Mouse (Mus musculus) lung, postnatal 0 days (tissue): ENCODE data around the gene Dpy19l1. TPM values are rescaled to one million over a fixed set of nuclear protein-coding genes. Genes with fewer than 3 reads are reported as not detected.

ENCODE experiments used
- ATAC-seq: fragments of 200-750 bp; cut with Nextera tagmentation; 2 replicates; pipeline ENCODE4 v1.8.0; 2017; ENCODE audit warnings: moderate library complexity
- DNase-seq: peaks from one replicate; pipeline ENCODE4 v3.0.0-alpha.2; 2016; ENCODE audit warnings: low spot score
- H3K27ac ChIP-seq: fragments of 300-500 bp; sonication (generic); 2 replicates; pipeline ENCODE4 v1.5.1; 2014; ENCODE audit warnings: antibody characterized with exemption, mild to moderate bottlenecking, low read length, mixed read lengths
- H3K27me3 ChIP-seq: fragments of 300-500 bp; sonication (generic); replicated peaks from 2 replicates; pipeline ENCODE4 v1.6.1; 2014; ENCODE audit warnings: low read length, mixed read lengths; ENCODE audit not compliant: insufficient read depth
- H3K36me3 ChIP-seq: fragments of 300-500 bp; sonication (generic); 2 replicates; pipeline ENCODE4 v1.6.1; 2014; ENCODE audit warnings: low read length, mixed read lengths; ENCODE audit not compliant: insufficient read depth
- H3K4me1 ChIP-seq: fragments of 300-500 bp; sonication (generic); 2 replicates; pipeline ENCODE4 v1.6.1; 2014; ENCODE audit warnings: antibody characterized with exemption, low read depth, low read length, mixed read lengths; ENCODE audit not compliant: insufficient read depth
- H3K4me2 ChIP-seq: fragments of 300-500 bp; sonication (generic); replicated peaks from 2 replicates; pipeline ENCODE4 v1.6.1; 2014; ENCODE audit warnings: low read depth, mild to moderate bottlenecking, low read length, moderate library complexity, mixed read lengths
- H3K4me3 ChIP-seq: fragments of 300-500 bp; sonication (generic); 2 replicates; pipeline ENCODE4 v1.5.1; 2014; ENCODE audit warnings: low read depth, low read length
- H3K9ac ChIP-seq: fragments of 300-500 bp; sonication (generic); replicated peaks from 2 replicates; pipeline ENCODE4 v1.6.1; 2014; ENCODE audit warnings: low read depth, mild to moderate bottlenecking
- H3K9me3 ChIP-seq: fragments of 300-500 bp; sonication (generic); 2 replicates; pipeline ENCODE4 v1.6.1; 2016; ENCODE audit warnings: low read length, mixed read lengths
- CTCF ChIP-seq: IDR thresholded peaks from 2 replicates; pipeline ENCODE4 v1.5.1; 2016; ENCODE audit warnings: antibody characterized with exemption, mild to moderate bottlenecking
- EP300 ChIP-seq: IDR thresholded peaks from 2 replicates; pipeline ENCODE4 v1.6.1; 2016; ENCODE audit warnings: antibody characterized with exemption, mild to moderate bottlenecking, control low read depth
- WGBS: fragments of 180-500 bp; shearing (Covaris S2); extraction: QIAGEN DNeasy Blood & Tissue Kit; methylation state at CpG from one replicate; pipeline ENCODE4 v1.1.7; 2014; 5-methylcytosine and 5-hydroxymethylcytosine counted together
- polyA plus RNA-seq: library from polyadenylated mRNA; unstranded; fragments of >200 nt; fragmentation: Nextera tagmentation; extraction: Ambion mirVana; gene quantifications from 2 replicates; pipeline ENCODE4 v1.2.1, GENCODE M21; 2015

Gene Dpy19l1
- polyA plus RNA-seq, 1 experiment from 2014 or later: 8.2 TPM

DNA sequence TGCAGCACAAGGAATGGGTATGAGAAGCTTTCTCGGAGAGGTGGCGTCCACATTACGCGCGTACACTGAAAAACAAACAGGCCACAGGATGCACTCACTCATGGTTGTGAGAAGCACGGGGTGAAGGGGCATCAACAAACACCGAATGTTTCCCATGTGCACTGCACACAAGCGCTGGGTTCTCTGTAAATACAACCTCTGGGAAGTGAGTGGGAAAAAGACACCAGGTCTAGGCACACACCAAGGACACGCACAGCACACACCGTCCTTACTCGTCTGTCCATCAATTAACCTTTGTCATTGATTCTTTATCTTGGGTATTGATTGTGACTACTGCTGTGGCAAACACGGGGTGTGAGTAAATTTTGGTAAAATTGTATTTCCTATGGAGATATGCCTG is 49.1 kb downstream of the Dpy19l1 start:
- no peak overlapping the region for H3K9ac ChIP-seq
- TF ChIP-seq CTCF: no peak
- TF ChIP-seq EP300: no peak
- ATAC-seq: no peak

DNA sequence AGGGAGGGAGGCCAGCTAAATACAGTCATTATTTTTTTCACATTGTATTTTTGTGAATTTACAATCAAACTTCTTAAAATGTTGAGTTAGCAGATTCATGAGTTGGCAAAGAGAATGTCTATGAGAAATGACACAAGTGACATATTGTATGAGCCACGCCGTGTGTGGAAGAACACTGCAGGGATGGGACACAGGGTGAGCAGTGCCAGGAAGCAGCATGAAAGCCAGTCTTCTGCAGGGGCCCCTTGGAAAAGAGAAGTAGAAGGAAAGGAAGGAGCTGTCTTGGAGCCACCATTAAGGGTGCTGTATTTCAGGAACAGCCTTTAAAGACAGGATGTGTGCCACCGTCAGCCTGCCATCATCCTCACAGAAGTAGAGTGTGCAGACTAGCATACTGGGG is 52.0 kb downstream of the Dpy19l1 start:
- H3K36me3 ChIP-seq: no peaks in the 10 kb centered on the region
- no peak overlapping the region for H3K4me3 ChIP-seq
- WGBS: 60% methylated on average over 3 of the region's 3 CpGs
- H3K4me2 ChIP-seq: no peak overlapping the region
- ATAC-seq: no peak
- no peaks in the 10 kb centered on the region for H3K27me3 ChIP-seq
- H3K27ac ChIP-seq: no peak overlapping the region
- no peak overlapping the region for H3K9ac ChIP-seq
- H3K4me1 ChIP-seq: no peaks in the 10 kb centered on the region
- DNase-seq: no peak
- no peaks in the 10 kb centered on the region for H3K9me3 ChIP-seq
- TF ChIP-seq EP300: no peak

More for the DNA sequence above, 49.1 kb downstream of the Dpy19l1 start:
- WGBS: 82% methylated on average over 12 of the region's 12 CpGs
- Histone ChIP-seq H3K36me3 (no peaks in the 10 kb centered on the region), H3K27me3 (no peaks in the 10 kb centered on the region), H3K4me1 (no peaks in the 10 kb centered on the region), H3K9me3 (no peaks in the 10 kb centered on the region), H3K27ac (no peak overlapping the region), H3K4me3 (no peak overlapping the region), H3K4me2 (no peak overlapping the region)
- DNase-seq: no peak

DNA sequence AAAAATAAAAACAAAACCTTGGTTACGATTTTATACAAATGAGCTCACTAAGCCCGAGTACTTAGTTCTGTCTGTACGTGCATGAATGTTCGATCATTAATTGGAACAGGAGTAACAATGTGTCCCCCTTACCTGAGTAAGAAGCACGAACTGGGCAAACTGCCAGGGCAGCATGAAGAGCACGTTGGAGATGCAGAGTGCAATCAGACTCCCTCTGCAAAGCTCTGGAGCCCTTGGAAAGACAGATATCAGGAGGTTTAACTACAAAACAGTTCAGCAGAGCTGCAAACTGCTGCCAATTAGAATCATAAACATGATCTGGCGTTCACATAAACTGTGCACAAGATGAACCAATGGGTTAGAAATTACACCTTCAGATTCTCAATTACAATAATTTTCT is 52.4 kb downstream of the Dpy19l1 start:
- ATAC-seq (no peak), DNase-seq (no peak)
- no peak overlapping the region for H3K4me2 ChIP-seq
- H3K9me3 ChIP-seq: no peaks in the 10 kb centered on the region
- TF ChIP-seq EP300 (no peak), CTCF (no peak)
- no peak overlapping the region for H3K4me3 ChIP-seq
- H3K9ac ChIP-seq: no peak overlapping the region
- no peaks in the 10 kb centered on the region for H3K36me3 ChIP-seq
- WGBS: 66% methylated on average over 7 of the region's 7 CpGs
- no peak overlapping the region for H3K27ac ChIP-seq
- no peaks in the 10 kb centered on the region for H3K27me3 ChIP-seq
- H3K4me1 ChIP-seq: no peaks in the 10 kb centered on the region

DNA sequence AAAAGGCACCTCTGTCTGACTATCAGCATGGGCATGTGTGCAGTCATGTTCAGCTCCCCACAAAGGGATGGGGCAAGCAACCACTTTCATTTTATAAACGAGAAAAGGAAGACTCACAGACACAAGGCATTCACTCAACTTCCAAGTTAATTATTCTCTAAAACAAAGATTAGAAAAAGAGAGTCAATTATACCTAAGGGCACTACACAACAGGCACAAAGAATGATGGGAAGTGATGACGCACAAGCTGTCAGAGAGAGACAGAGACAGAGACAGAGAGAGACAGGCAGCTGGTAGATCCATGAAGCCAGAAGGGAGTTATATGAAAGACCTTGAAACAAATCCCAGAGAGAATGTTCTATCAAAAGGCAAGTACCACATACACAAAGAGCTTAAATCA is 68.0 kb downstream of the Dpy19l1 start:
- Histone ChIP-seq H3K4me3 (no peak overlapping the region), H3K9me3 (no peaks in the 10 kb centered on the region), H3K4me1 (no peaks in the 10 kb centered on the region), H3K9ac (no peak overlapping the region), H3K27me3 (no peaks in the 10 kb centered on the region), H3K4me2 (no peak overlapping the region), H3K36me3 (no peaks in the 10 kb centered on the region), H3K27ac (no peak overlapping the region)
- no peak for TF ChIP-seq CTCF
- TF ChIP-seq EP300: no peak
- no peak for DNase-seq
- ATAC-seq: no peak
- WGBS: 62% methylated on average over 2 of the region's 2 CpGs

DNA sequence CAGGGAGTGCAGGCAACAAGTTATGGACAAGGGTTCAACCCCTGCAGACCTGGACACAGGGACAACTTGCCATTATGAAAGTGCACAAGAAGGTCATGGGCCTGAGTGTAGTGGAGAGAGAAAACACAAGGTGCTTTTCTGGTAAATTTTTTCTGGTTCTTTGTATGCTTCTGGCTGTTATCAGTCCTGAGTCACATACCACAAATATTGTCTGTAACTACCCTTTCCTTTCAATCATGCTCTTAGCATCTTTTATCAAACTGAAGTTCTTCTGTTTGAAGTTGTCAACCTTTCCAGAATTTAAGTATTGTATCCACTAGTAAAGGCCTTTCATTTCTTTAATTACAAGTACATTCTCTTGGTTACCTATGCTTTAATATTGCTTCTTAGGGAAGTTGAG is 73.2 kb downstream of the Dpy19l1 start:
- Histone ChIP-seq H3K4me3 (no peak overlapping the region), H3K9ac (no peak overlapping the region), H3K4me1 (no peaks in the 10 kb centered on the region), H3K36me3 (no peaks in the 10 kb centered on the region), H3K9me3 (no peaks in the 10 kb centered on the region), H3K27ac (no peak overlapping the region), H3K27me3 (no peaks in the 10 kb centered on the region), H3K4me2 (no peak overlapping the region)
- TF ChIP-seq CTCF (no peak), EP300 (no peak)
- DNase-seq: no peak
- ATAC-seq: no peak

DNA sequence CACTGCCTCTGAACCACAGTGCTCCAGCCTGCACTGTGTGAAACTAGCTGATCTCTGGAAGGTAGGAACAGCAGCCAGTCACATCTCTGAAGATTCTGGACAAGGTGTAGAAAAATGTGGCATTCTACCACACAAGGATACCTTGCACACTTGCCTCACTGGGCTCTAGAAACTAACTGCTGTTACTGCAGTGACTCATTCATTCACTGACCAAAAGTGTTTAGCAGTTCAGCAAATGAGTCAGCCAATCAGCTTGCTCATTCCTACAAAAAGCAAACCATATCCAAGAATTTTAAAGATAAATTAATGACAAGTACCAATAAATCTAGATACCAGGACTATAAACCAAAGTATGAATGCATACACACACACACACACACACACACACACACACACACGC is 77.3 kb downstream of the Dpy19l1 start:
- no peak overlapping the region for H3K9ac ChIP-seq
- no peak for ATAC-seq
- TF ChIP-seq CTCF: no peak
- no peak for TF ChIP-seq EP300
- no peak for DNase-seq
- no peak overlapping the region for H3K4me3 ChIP-seq
- no peaks in the 10 kb centered on the region for H3K9me3 ChIP-seq
- H3K4me1 ChIP-seq: no peaks in the 10 kb centered on the region
- no peak overlapping the region for H3K4me2 ChIP-seq
- 88% methylated on average over 1 of the region's 1 CpGs for WGBS
- no peak overlapping the region for H3K27ac ChIP-seq
- no peaks in the 10 kb centered on the region for H3K27me3 ChIP-seq
- no peaks in the 10 kb centered on the region for H3K36me3 ChIP-seq

DNA sequence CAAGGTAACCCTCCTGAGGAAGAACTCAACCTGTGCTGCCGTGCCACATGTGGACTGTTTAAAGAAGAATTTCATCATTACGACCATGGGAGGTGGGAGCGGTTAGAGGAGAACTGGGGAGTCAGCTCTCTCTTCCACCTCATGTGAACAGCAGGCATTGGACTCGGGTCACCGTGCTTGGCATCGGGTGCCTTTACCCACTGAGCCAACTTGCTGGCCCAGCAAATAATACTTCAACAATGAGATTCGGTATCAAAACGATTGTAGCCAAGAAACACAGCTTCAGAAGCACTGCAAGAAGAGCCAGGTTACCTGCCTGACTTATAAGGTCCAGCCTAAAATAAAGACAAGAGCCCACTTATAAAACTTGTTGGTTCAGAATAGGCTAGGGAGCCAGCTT is 79.7 kb downstream of the Dpy19l1 start:
- Histone ChIP-seq H3K4me3 (no peak overlapping the region), H3K4me2 (no peak overlapping the region), H3K4me1 (no peaks in the 10 kb centered on the region), H3K9ac (no peak overlapping the region), H3K27me3 (no peaks in the 10 kb centered on the region), H3K27ac (no peak overlapping the region), H3K36me3 (no peaks in the 10 kb centered on the region), H3K9me3 (no peaks in the 10 kb centered on the region)
- WGBS: 91% methylated on average over 8 of the region's 8 CpGs
- DNase-seq (no peak), ATAC-seq (no peak)
- TF ChIP-seq EP300 (no peak), CTCF (no peak)
